Mouse (Mus musculus): Measurements from ENCODE around the gene Tmcc2.

GRCm38 (mm10) chr1:132387943-132388342 lies 3.1 kb downstream of the Tmcc2 start:
- TF ChIP-seq POLR2AphosphoS5 (IDR thresholded peaks at IDR 0.05; ENCODE audit: insufficient replicate concordance, low read depth, low read length) (no peak), CTCF (IDR thresholded peaks at IDR 0.05; ENCODE audit: low read depth, low read length) (no peak), GATA1 (IDR thresholded peaks at IDR 0.05; ENCODE audit: borderline replicate concordance, low read length) (no peak), TAL1 (conservative IDR thresholded peaks at IDR 0.05; ENCODE audit: low read depth, low read length) (no peak)
